Mouse (Mus musculus) heart, adult 2 months (tissue): Measurements from ENCODE around the gene Efna5.

ENCODE experiments used
- CTCF ChIP-seq: fragments of 200-600 bp; IDR thresholded peaks from 2 replicates; pipeline ENCODE4 v1.8.1; 2022; ENCODE audit warnings: antibody characterized with exemption, mild to moderate bottlenecking, moderate library complexity
- POLR2A ChIP-seq: fragments of 200-500 bp; IDR thresholded peaks from 2 replicates; pipeline ENCODE4 v1.6.1; 2011; ENCODE audit warnings: mild to moderate bottlenecking, low read depth, low read length, control low read depth; ENCODE audit not compliant: insufficient read depth

- TF ChIP-seq CTCF = no peak
- TF ChIP-seq POLR2A = no peak
Measured at GRCm38 (mm10) chr17:62748803-62749619, 132.1 kb downstream of the Efna5 start.
